Mouse (Mus musculus) myocyte (in vitro differentiated cells): ENCODE measurements around the gene Rtbdn. TPM values are rescaled to one million over a fixed set of nuclear protein-coding genes. Genes with fewer than 3 reads are reported as not detected.
A peak's percentile ranks its signal among the peaks of the same experiment; 100 is the strongest.

Source experiments
- H3K27me3 ChIP-seq: one replicate; pipeline ENCODE4 v1.6.1; 2011; ENCODE audit not compliant: control insufficient read depth, insufficient read depth, insufficient read length
- H3K36me3 ChIP-seq: one replicate; pipeline ENCODE4 v1.6.1; 2011; ENCODE audit not compliant: control insufficient read depth, insufficient read depth
- H3K4me2 ChIP-seq: one replicate; pipeline ENCODE4 v1.6.1; 2011; ENCODE audit warnings: low read depth, control low read depth
- H3K4me3 ChIP-seq: one replicate; pipeline ENCODE4 v1.5.1; 2011; ENCODE audit warnings: mild to moderate bottlenecking, control low read depth, moderate library complexity
- H3K79me2 ChIP-seq: one replicate; pipeline ENCODE4 v1.6.1; 2011; ENCODE audit not compliant: control insufficient read depth, insufficient read depth
- H3ac ChIP-seq: one replicate; pipeline ENCODE4 v1.6.1; 2011; ENCODE audit not compliant: control insufficient read depth, insufficient read length
- CEBPB ChIP-seq: IDR thresholded peaks from 2 replicates; pipeline ENCODE4 v1.6.1; 2011; ENCODE audit warnings: mild to moderate bottlenecking, moderate library complexity; ENCODE audit not compliant: poor library complexity, insufficient read depth, severe bottlenecking
- E2F4 ChIP-seq: IDR thresholded peaks from one replicate; pipeline ENCODE4 v1.6.1; 2011; ENCODE audit warnings: mild to moderate bottlenecking, control low read depth, moderate library complexity; ENCODE audit not compliant: insufficient read depth
- MAX ChIP-seq: IDR thresholded peaks from one replicate; pipeline ENCODE4 v1.6.1; 2011; ENCODE audit warnings: low read depth, mild to moderate bottlenecking, control low read depth
- MYOD1 ChIP-seq, 3 experiments: IDR thresholded peaks; one replicate each; pipeline ENCODE4 v1.6.1; 2011; ENCODE audit warnings: control low read depth in 2 of 3, low read depth in 2 of 3, mild to moderate bottlenecking in 2 of 3, moderate library complexity in 1 of 3; ENCODE audit not compliant: insufficient read length in 2 of 3, control insufficient read depth in 1 of 3
- MYOG ChIP-seq, 3 experiments: IDR thresholded peaks; one replicate each; pipeline ENCODE4 v1.6.1; 2011; ENCODE audit warnings: control low read depth in 2 of 3, low read depth in 2 of 3, mild to moderate bottlenecking in 2 of 3; ENCODE audit not compliant: insufficient read length in 2 of 3, control insufficient read depth in 1 of 3, insufficient read depth in 1 of 3
- POLR2A ChIP-seq: IDR thresholded peaks from one replicate; pipeline ENCODE4 v1.6.1; 2011; ENCODE audit warnings: low read depth, mild to moderate bottlenecking, control low read depth, moderate library complexity; ENCODE audit not compliant: insufficient read length
- POLR2AphosphoS2 ChIP-seq: IDR thresholded peaks from one replicate; pipeline ENCODE4 v1.6.1; 2011; ENCODE audit warnings: low read depth, control low read depth; ENCODE audit not compliant: insufficient read length
- REST ChIP-seq: IDR thresholded peaks from one replicate; pipeline ENCODE4 v1.6.1; 2011; ENCODE audit warnings: mild to moderate bottlenecking, control low read depth, moderate library complexity; ENCODE audit not compliant: insufficient read depth, insufficient read length
- SRF ChIP-seq: IDR thresholded peaks from one replicate; pipeline ENCODE4 v1.6.1; 2011; ENCODE audit warnings: low read depth; ENCODE audit not compliant: control insufficient read depth, insufficient read length
- TCF12 ChIP-seq: IDR thresholded peaks from one replicate; pipeline ENCODE4 v1.6.1; 2011; ENCODE audit warnings: mild to moderate bottlenecking, control low read depth; ENCODE audit not compliant: poor library complexity, insufficient read depth, severe bottlenecking
- TCF3 ChIP-seq: IDR thresholded peaks from one replicate; pipeline ENCODE4 v1.6.1; 2011; ENCODE audit warnings: low read depth, control low read depth; ENCODE audit not compliant: insufficient read length
- USF1 ChIP-seq: IDR thresholded peaks from one replicate; pipeline ENCODE4 v1.6.1; 2011; ENCODE audit warnings: low read depth, mild to moderate bottlenecking, control low read depth, moderate library complexity
- polyA plus RNA-seq: library from polyadenylated mRNA; unstranded; fragments of >200 nt; fragmentation: generic; extraction: Trizol; gene quantifications from one replicate; pipeline ENCODE4 v1.2.1, GENCODE M21; 2012; ENCODE audit warnings: missing spikeins

The Rtbdn gene
- polyA plus RNA-seq, 1 experiment = not detected

DNA sequence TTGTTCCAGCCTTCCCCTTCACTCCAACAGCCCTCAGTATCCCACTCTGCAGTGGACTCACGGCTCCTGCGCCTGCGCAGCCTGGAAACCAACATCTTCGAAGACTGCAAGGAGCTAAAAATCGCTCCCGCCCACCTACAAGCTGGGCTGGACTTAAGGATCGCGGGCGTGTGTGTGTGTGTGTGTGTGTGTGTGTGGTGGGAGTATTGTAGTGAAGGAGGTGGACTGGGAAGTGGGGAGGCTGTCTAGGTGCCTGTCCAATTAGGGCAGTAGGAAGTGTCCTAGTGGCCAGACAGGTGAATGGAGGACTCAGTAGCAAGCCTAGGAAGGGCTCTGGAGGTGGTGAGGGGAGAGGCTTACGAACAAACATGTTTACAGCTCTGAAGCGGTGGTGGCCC, 1.6 kb upstream of the Rtbdn start:
- no peaks in the 10 kb centered on the region for H3K79me2 ChIP-seq
- H3K36me3 ChIP-seq = no peaks in the 10 kb centered on the region
- TF ChIP-seq USF1 (no peak), POLR2AphosphoS2 (no peak), CEBPB (no peak), TCF3 (no peak), POLR2A (no peak), MYOD1 (IDR thresholded peaks at IDR 0.05; ENCODE audit: control insufficient read depth in 1 of 3, insufficient read length in 2 of 3, low read depth in 2 of 3) (no peak), SRF (no peak), MAX (no peak), TCF12 (no peak), REST (no peak), E2F4 (no peak), MYOG (IDR thresholded peaks at IDR 0.05; ENCODE audit: control insufficient read depth in 1 of 3, insufficient read depth in 1 of 3, insufficient read length in 2 of 3, low read depth in 2 of 3) (no peak)
- H3ac ChIP-seq = no peak overlapping the region
- H3K27me3 ChIP-seq = peaks cover 34% of the 10 kb centered on the region
- no peak overlapping the region for H3K4me3 ChIP-seq
- no peak overlapping the region for H3K4me2 ChIP-seq

- no peak overlapping the region for H3K4me3 ChIP-seq
- no peak for TF ChIP-seq POLR2AphosphoS2
- no peak for TF ChIP-seq SRF
- no peak for TF ChIP-seq USF1
- no peak for TF ChIP-seq MAX
- TF ChIP-seq REST = no peak
- no peak for TF ChIP-seq CEBPB
- TF ChIP-seq TCF12 = no peak
- TF ChIP-seq POLR2A = no peak
- TF ChIP-seq E2F4 = no peak
- TF ChIP-seq TCF3 = no peak
- no peak for TF ChIP-seq MYOD1 (IDR thresholded peaks at IDR 0.05; ENCODE audit: control insufficient read depth in 1 of 3, insufficient read length in 2 of 3, low read depth in 2 of 3)
- no peak for TF ChIP-seq MYOG (IDR thresholded peaks at IDR 0.05; ENCODE audit: control insufficient read depth in 1 of 3, insufficient read depth in 1 of 3, insufficient read length in 2 of 3, low read depth in 2 of 3)
These were observed 911 bp upstream of the Rtbdn start for GRCm38 (mm10) chr8:84945633-84946527.

GRCm38 (mm10) chr8:84947241-84947545, 402 bp downstream of the Rtbdn start:
- no peak overlapping the region for H3K4me3 ChIP-seq
- no peak overlapping the region for H3ac ChIP-seq
- H3K36me3 ChIP-seq = no peaks in the 10 kb centered on the region
- no peak for TF ChIP-seq E2F4
- peak; percentile 77 for TF ChIP-seq MAX
- TF ChIP-seq REST = peak; percentile 83
- TF ChIP-seq POLR2A = no peak
- H3K79me2 ChIP-seq = no peaks in the 10 kb centered on the region
- H3K27me3 ChIP-seq = peaks cover 38% of the 10 kb centered on the region
- H3K4me2 ChIP-seq = no peak overlapping the region

More at GRCm38 (mm10) chr8:84945633-84946527, 911 bp upstream of the Rtbdn start:
- peaks cover 38% of the 10 kb centered on the region for H3K27me3 ChIP-seq
- no peak overlapping the region for H3ac ChIP-seq
- H3K36me3 ChIP-seq = no peaks in the 10 kb centered on the region
- no peak overlapping the region for H3K4me2 ChIP-seq
- H3K79me2 ChIP-seq = no peaks in the 10 kb centered on the region

DNA sequence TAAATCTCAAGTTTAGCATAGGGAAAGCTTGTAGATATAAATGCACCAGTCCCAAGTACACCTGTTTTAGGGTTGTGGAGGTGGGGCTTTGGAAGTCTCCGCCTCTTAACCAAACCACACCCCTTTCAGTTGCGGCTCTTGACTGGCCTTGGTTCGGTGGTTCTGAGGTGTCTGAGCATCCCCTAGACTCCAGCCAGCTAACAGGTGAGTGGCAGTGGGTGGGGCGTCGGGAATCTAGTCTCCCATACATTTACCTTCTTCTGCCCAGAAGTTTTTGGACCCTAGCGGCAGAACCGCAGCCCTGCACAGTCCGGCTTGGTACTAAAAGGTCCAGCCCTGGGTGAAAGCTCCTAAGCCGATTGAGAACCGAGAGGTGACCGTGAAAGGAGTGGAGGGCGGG, 3.0 kb downstream of the Rtbdn start:
- no peaks in the 10 kb centered on the region for H3K36me3 ChIP-seq
- H3K27me3 ChIP-seq = peaks cover 26% of the 10 kb centered on the region
- no peak overlapping the region for H3ac ChIP-seq
- no peaks in the 10 kb centered on the region for H3K79me2 ChIP-seq
- no peak for TF ChIP-seq POLR2AphosphoS2
- no peak for TF ChIP-seq TCF3
- no peak for TF ChIP-seq MYOG (IDR thresholded peaks at IDR 0.05; ENCODE audit: control insufficient read depth in 1 of 3, insufficient read depth in 1 of 3, insufficient read length in 2 of 3, low read depth in 2 of 3)
- no peak for TF ChIP-seq MAX
- TF ChIP-seq USF1 = no peak
- TF ChIP-seq MYOD1 (IDR thresholded peaks at IDR 0.05; ENCODE audit: control insufficient read depth in 1 of 3, insufficient read length in 2 of 3, low read depth in 2 of 3) = no peak
- TF ChIP-seq POLR2A = no peak
- TF ChIP-seq CEBPB = no peak
- no peak for TF ChIP-seq REST
- no peak for TF ChIP-seq E2F4
- TF ChIP-seq SRF = no peak
- no peak for TF ChIP-seq TCF12
- H3K4me2 ChIP-seq = no peak overlapping the region
- no peak overlapping the region for H3K4me3 ChIP-seq
